Mouse (Mus musculus) lung, adult 2 months (tissue): Measurements from ENCODE around the gene Dctpp1.

ENCODE experiments used
- CTCF ChIP-seq: fragments of 200-500 bp; IDR thresholded peaks from 2 replicates; pipeline ENCODE4 v1.5.1; 2011; ENCODE audit warnings: mild to moderate bottlenecking, low read length, control low read depth; ENCODE audit not compliant: insufficient read depth
- POLR2A ChIP-seq: fragments of 200-500 bp; IDR thresholded peaks from 2 replicates; pipeline ENCODE4 v1.6.1; 2011; ENCODE audit warnings: low read depth, mild to moderate bottlenecking, control low read depth, low read length, borderline replicate concordance; ENCODE audit errors: extremely low read depth

- TF ChIP-seq CTCF (no peak), POLR2A (no peak)
Measured at GRCm38 (mm10) chr7:127224616-127225015, 35.9 kb downstream of the Dctpp1 start.
